Mouse (Mus musculus): Measurements from ENCODE around the gene Enpp5.

DNA sequence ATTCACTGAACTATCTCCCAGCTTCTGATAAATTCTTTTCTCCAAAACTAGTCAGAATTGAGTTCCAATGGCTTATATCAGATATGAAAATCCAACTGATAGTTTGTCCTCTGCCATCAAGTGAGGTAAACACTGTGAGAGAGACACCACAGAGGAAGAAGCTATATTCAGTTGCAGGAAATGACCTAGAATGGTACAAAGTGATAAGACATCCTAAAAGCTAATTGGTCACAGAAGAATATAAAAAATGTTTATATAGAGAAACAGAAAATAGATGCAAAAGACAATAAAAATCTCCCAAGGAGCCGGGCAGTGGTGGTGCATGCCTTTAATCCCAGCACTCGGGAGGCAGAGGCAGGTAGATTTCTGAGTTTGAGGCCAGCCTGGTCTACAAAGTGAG, 38.0 kb downstream of the Enpp5 start:
- no peak for TF ChIP-seq CTCF (IDR thresholded peaks at IDR 0.05; ENCODE audit: borderline replicate concordance, insufficient read depth, low read depth, low read length)
- no peak for TF ChIP-seq POLR2A (IDR thresholded peaks at IDR 0.05; ENCODE audit: borderline replicate concordance, insufficient read depth, low read length)
